Mouse (Mus musculus): Measurements from ENCODE around the gene Eya2.

DNA sequence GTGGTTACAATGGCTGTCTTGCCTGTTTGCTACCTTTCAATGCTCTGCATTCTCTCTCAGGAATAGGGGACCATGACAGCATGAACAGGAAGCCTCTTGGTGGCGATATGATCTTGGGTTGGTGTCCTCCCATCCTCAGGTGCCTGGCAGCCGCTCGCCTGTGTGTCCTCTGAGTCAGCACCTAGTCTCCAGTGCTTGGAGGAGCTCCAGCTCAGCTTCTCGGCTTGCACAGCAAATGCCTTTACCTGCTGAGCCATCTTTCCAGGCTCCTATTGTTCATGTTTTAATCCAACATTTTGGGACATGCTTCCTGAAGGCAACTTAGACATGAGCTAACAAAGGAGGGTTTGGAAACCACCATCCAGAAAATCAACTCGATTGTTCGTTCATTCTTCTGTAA lies 33.1 kb downstream of the Eya2 start:
- TF ChIP-seq POLR2A (IDR thresholded peaks at IDR 0.05; ENCODE audit: control insufficient read depth, low read depth, low read length) (no peak), CTCF (IDR thresholded peaks at IDR 0.05; ENCODE audit: control insufficient read depth, insufficient read depth, insufficient replicate concordance, low read depth, low read length) (no peak)
